Mouse (Mus musculus) brain, embryonic 14.5 days (tissue): Measurements from ENCODE around the gene Zyg11a.

Experiments
- CTCF ChIP-seq: fragments of 200-500 bp; IDR thresholded peaks from 2 replicates; pipeline ENCODE4 v1.5.1; 2012; ENCODE audit warnings: inconsistent platforms, mild to moderate bottlenecking, moderate library complexity, borderline replicate concordance; ENCODE audit not compliant: insufficient read depth, insufficient read length; ENCODE audit errors: extremely low read depth
- POLR2A ChIP-seq: fragments of 200-500 bp; IDR thresholded peaks from 2 replicates; pipeline ENCODE4 v1.6.1; 2012; ENCODE audit warnings: mild to moderate bottlenecking, inconsistent platforms, borderline replicate concordance; ENCODE audit not compliant: poor library complexity, insufficient read depth, insufficient read length, severe bottlenecking; ENCODE audit errors: extremely low read depth

GRCm38 (mm10) chr4:108199236-108199635 lies 18.6 kb downstream of the Zyg11a start:
- TF ChIP-seq CTCF (no peak), POLR2A (no peak)
